Mouse (Mus musculus): Measurements from ENCODE around the gene Cdh12. TPM values are rescaled to one million over a fixed set of nuclear protein-coding genes. Genes with fewer than 3 reads are reported as not detected.
"Not testable (repeated sequence)": the region's sequence is repeated elsewhere in the genome, so short reads cannot be mapped to it uniquely, and the experiment has no call there.

Gene Cdh12
- polyA plus RNA-seq, 1 experiment = 0.73 TPM

- TF ChIP-seq CTCF (IDR thresholded peaks at IDR 0.05; ENCODE audit: control insufficient read depth, insufficient read depth, insufficient replicate concordance, low read depth, low read length) (no peak), POLR2A (IDR thresholded peaks at IDR 0.05; ENCODE audit: control insufficient read depth, low read depth, low read length) (no peak)
- H3K36me3 ChIP-seq (ENCODE audit: control insufficient read depth, insufficient read depth, low read length) = no peaks in the 10 kb centered on the region
- H3K4me3 ChIP-seq (ENCODE audit: control insufficient read depth, low read depth, low read length) = no peak overlapping the region
- no peak overlapping the region for H3K27ac ChIP-seq (ENCODE audit: control insufficient read depth, insufficient read depth, low read depth, low read length)
- no peaks in the 10 kb centered on the region for H3K4me1 ChIP-seq (ENCODE audit: control insufficient read depth, insufficient read depth, low read length)
- no peaks in the 10 kb centered on the region for H3K27me3 ChIP-seq (ENCODE audit: control insufficient read depth, insufficient read depth, low read length)
Observed at GRCm38 (mm10) chr15:21092824-21093223, 643.8 kb downstream of the Cdh12 start.

DNA sequence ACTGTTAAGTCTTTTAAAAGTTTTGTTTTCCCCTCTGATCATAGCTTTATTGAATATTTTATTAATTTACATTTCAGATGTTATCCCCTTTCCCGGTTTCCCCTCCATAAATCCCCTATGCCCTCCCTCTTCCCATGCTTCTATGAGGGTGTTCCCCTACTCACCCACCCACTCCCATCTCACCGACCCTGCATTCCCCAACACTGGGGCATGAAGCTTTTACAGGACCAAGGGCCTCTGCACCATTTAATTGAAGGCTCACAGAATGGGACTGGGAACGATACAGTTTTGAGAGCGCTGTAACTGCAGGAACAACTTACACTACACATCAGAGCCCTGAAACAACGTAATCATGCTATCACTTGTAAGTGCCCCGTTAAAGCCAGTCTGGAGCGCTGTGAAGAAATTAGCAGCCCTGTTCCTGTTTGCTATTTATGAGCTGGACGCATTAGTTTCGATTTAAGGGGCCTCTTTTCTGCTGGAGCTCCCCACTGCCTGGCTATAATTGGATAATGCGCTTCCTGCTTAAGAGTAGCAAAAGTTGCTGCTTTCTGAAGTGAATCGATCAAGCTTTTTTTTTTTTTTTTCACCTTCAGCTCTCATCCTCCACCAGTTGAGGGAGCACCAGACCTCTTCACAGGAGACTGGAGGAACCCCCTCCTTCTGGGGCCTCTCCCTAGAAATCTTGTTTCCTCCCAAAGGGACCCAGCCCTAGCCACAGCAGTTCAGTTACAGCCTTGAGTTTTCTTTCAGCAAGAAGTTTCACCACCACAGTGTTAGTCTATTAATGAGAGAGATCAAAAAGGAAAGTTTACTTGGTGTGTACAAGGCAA is 660.2 kb downstream of the Cdh12 start:
- Histone ChIP-seq H3K4me1 (ENCODE audit: control insufficient read depth, insufficient read depth, low read length) (peaks cover 2% of the 10 kb centered on the region; the same call in 1 of the 2 replicates), H3K36me3 (ENCODE audit: control insufficient read depth, insufficient read depth, low read length) (no peaks in the 10 kb centered on the region), H3K4me3 (ENCODE audit: control insufficient read depth, low read depth, low read length) (no peak overlapping the region), H3K27me3 (ENCODE audit: control insufficient read depth, insufficient read depth, low read length) (no peaks in the 10 kb centered on the region), H3K27ac (ENCODE audit: control insufficient read depth, insufficient read depth, low read depth, low read length) (no peak overlapping the region)
- TF ChIP-seq CTCF (IDR thresholded peaks at IDR 0.05; ENCODE audit: control insufficient read depth, insufficient read depth, insufficient replicate concordance, low read depth, low read length) (no peak), POLR2A (IDR thresholded peaks at IDR 0.05; ENCODE audit: control insufficient read depth, low read depth, low read length) (no peak)

GRCm38 (mm10) chr15:21109889-21110500 is 660.9 kb downstream of the Cdh12 start:
- Histone ChIP-seq H3K27me3 (ENCODE audit: control insufficient read depth, insufficient read depth, low read length) (no peaks in the 10 kb centered on the region), H3K4me3 (ENCODE audit: control insufficient read depth, low read depth, low read length) (no peak overlapping the region)
- TF ChIP-seq POLR2A (IDR thresholded peaks at IDR 0.05; ENCODE audit: control insufficient read depth, low read depth, low read length) (no peak), CTCF (IDR thresholded peaks at IDR 0.05; ENCODE audit: control insufficient read depth, insufficient read depth, insufficient replicate concordance, low read depth, low read length) (no peak)

GRCm38 (mm10) chr15:21110874-21111603 is 662.0 kb downstream of the Cdh12 start:
- no peak for TF ChIP-seq POLR2A (IDR thresholded peaks at IDR 0.05; ENCODE audit: control insufficient read depth, low read depth, low read length)
- no peak for TF ChIP-seq CTCF (IDR thresholded peaks at IDR 0.05; ENCODE audit: control insufficient read depth, insufficient read depth, insufficient replicate concordance, low read depth, low read length)
- H3K27ac ChIP-seq (ENCODE audit: control insufficient read depth, insufficient read depth, low read depth, low read length) = no peak overlapping the region

More at GRCm38 (mm10) chr15:21109889-21110500, 660.9 kb downstream of the Cdh12 start:
- H3K4me1 ChIP-seq (ENCODE audit: control insufficient read depth, insufficient read depth, low read length) = peaks cover 2% of the 10 kb centered on the region; the same call in 1 of the 2 replicates
- no peaks in the 10 kb centered on the region for H3K36me3 ChIP-seq (ENCODE audit: control insufficient read depth, insufficient read depth, low read length)
- no peak overlapping the region for H3K27ac ChIP-seq (ENCODE audit: control insufficient read depth, insufficient read depth, low read depth, low read length)

DNA sequence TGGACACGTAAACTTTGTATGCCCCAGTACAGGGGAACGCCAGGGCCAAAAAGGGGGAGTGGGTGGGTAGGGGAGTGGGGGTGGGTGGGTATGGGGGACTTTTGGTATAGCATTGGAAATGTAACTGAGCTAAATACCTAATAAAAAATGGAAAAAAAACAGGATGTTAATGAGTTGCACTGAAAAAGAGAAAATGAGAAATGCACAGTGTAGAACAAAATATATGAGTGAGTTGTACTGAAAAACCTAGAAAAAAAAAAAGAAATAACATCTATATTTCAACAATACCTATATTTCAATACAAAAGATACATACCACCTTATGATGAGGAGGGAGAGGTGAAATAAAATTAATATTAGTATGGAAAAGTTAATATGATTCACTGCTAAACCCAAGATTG is 665.7 kb downstream of the Cdh12 start:
- H3K27me3 ChIP-seq (ENCODE audit: control insufficient read depth, insufficient read depth, low read length); H3K27ac ChIP-seq (ENCODE audit: control insufficient read depth, insufficient read depth, low read depth, low read length); H3K4me3 ChIP-seq (ENCODE audit: control insufficient read depth, low read depth, low read length); H3K4me1 ChIP-seq (ENCODE audit: control insufficient read depth, insufficient read depth, low read length); H3K36me3 ChIP-seq (ENCODE audit: control insufficient read depth, insufficient read depth, low read length): not testable (repeated sequence)

More at GRCm38 (mm10) chr15:21110874-21111603, 662.0 kb downstream of the Cdh12 start:
- Histone ChIP-seq H3K27me3 (ENCODE audit: control insufficient read depth, insufficient read depth, low read length) (no peaks in the 10 kb centered on the region), H3K36me3 (ENCODE audit: control insufficient read depth, insufficient read depth, low read length) (no peaks in the 10 kb centered on the region), H3K4me1 (ENCODE audit: control insufficient read depth, insufficient read depth, low read length) (peaks cover 2% of the 10 kb centered on the region; the same call in 1 of the 2 replicates), H3K4me3 (ENCODE audit: control insufficient read depth, low read depth, low read length) (no peak overlapping the region)

DNA sequence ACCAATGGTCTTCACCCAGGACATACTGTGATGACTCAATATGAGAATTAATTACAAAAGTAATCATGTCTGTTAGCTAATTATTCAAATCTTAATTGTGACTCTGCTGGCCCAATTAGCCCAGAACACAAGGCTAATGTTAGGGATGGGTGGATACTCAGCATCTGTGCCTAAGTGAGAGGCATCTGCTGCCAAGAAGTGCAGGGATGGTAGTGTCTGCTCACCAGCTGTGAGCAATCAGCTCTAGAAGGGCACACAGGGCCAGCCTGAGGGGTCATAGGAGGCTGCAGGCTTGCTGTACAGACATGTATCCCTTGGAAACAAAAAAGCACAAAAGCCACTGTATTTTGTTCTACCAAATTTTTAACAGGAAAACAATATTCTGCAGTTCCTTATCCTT is 681.6 kb downstream of the Cdh12 start:
- H3K27ac ChIP-seq (ENCODE audit: control insufficient read depth, insufficient read depth, low read depth, low read length) = no peak overlapping the region
- no peaks in the 10 kb centered on the region for H3K27me3 ChIP-seq (ENCODE audit: control insufficient read depth, insufficient read depth, low read length)
- H3K4me3 ChIP-seq (ENCODE audit: control insufficient read depth, low read depth, low read length) = no peak overlapping the region
- H3K36me3 ChIP-seq (ENCODE audit: control insufficient read depth, insufficient read depth, low read length) = no peaks in the 10 kb centered on the region
- TF ChIP-seq CTCF (IDR thresholded peaks at IDR 0.05; ENCODE audit: control insufficient read depth, insufficient read depth, insufficient replicate concordance, low read depth, low read length) (no peak), POLR2A (IDR thresholded peaks at IDR 0.05; ENCODE audit: control insufficient read depth, low read depth, low read length) (no peak)
- H3K4me1 ChIP-seq (ENCODE audit: control insufficient read depth, insufficient read depth, low read length) = no peaks in the 10 kb centered on the region

- no peaks in the 10 kb centered on the region for H3K36me3 ChIP-seq (ENCODE audit: control insufficient read depth, insufficient read depth, low read length)
Observed at GRCm38 (mm10) chr15:21132999-21133398, 683.9 kb downstream of the Cdh12 start.

More at GRCm38 (mm10) chr15:21132999-21133398, 683.9 kb downstream of the Cdh12 start:
- Histone ChIP-seq H3K4me3 (ENCODE audit: control insufficient read depth, low read depth, low read length) (no peak overlapping the region), H3K27ac (ENCODE audit: control insufficient read depth, insufficient read depth, low read depth, low read length) (no peak overlapping the region), H3K27me3 (ENCODE audit: control insufficient read depth, insufficient read depth, low read length) (no peaks in the 10 kb centered on the region), H3K4me1 (ENCODE audit: control insufficient read depth, insufficient read depth, low read length) (no peaks in the 10 kb centered on the region)
- TF ChIP-seq POLR2A (IDR thresholded peaks at IDR 0.05; ENCODE audit: control insufficient read depth, low read depth, low read length) = no peak
- no peak for TF ChIP-seq CTCF (IDR thresholded peaks at IDR 0.05; ENCODE audit: control insufficient read depth, insufficient read depth, insufficient replicate concordance, low read depth, low read length)
